Mouse (Mus musculus) MEL (cell line): ENCODE measurements around the gene Prkag1. TPM values are rescaled to one million over a fixed set of nuclear protein-coding genes. Genes with fewer than 3 reads are reported as not detected.

ENCODE experiments used
- DNase-seq: peaks from one replicate; pipeline ENCODE4 v3.0.0; 2011; ENCODE audit warnings: low read depth, low spot score
- H3K27ac ChIP-seq: 2 replicates; pipeline ENCODE4 v1.5.1; 2012; ENCODE audit warnings: low read depth, mild to moderate bottlenecking, control low read depth, low read length, moderate library complexity; ENCODE audit not compliant: control insufficient read depth
- H3K27me3 ChIP-seq, 2 experiments: fragments of 150-350 bp in 1 of 2; sonication (generic) in 1 of 2; 2 replicates each; pipeline ENCODE4 v1.6.1; 2012; ENCODE audit warnings: low read length in 2 of 2, mild to moderate bottlenecking in 2 of 2, improper control_type of control experiment in 1 of 2, moderate library complexity in 1 of 2; ENCODE audit not compliant: insufficient read depth in 2 of 2, control insufficient read depth in 1 of 2
- H3K36me3 ChIP-seq, 2 experiments: 2 replicates each; pipeline ENCODE4 v1.6.1; 2012 to 2014; ENCODE audit warnings: low read length in 2 of 2, improper control_type of control experiment in 1 of 2, inconsistent platforms in 1 of 2, mild to moderate bottlenecking in 1 of 2; ENCODE audit not compliant: insufficient read depth in 2 of 2, control insufficient read depth in 1 of 2
- H3K4me1 ChIP-seq, 2 experiments: fragments of 150-350 bp in 1 of 2; sonication (generic) in 1 of 2; 2 replicates each; pipeline ENCODE4 v1.6.1; 2012; ENCODE audit warnings: low read length in 2 of 2, improper control_type of control experiment in 1 of 2, mild to moderate bottlenecking in 1 of 2; ENCODE audit not compliant: insufficient read depth in 2 of 2, control insufficient read depth in 1 of 2
- H3K4me3 ChIP-seq, 2 experiments: fragments of 150-350 bp in 1 of 2; sonication (generic) in 1 of 2; 2 replicates each; pipeline ENCODE4 v1.5.1; 2012; ENCODE audit warnings: low read depth in 2 of 2, low read length in 2 of 2, mild to moderate bottlenecking in 2 of 2, moderate library complexity in 2 of 2, control low read depth in 1 of 2, improper control_type of control experiment in 1 of 2; ENCODE audit not compliant: control insufficient read depth in 1 of 2, insufficient read depth in 1 of 2
- H3K79me2 ChIP-seq: 2 replicates; pipeline ENCODE4 v1.6.1; 2012; ENCODE audit warnings: mild to moderate bottlenecking, low read length, moderate library complexity; ENCODE audit not compliant: control insufficient read depth, poor library complexity, insufficient read depth
- H3K9ac ChIP-seq: 2 replicates; pipeline ENCODE4 v1.6.1; 2012; ENCODE audit warnings: low read depth, mild to moderate bottlenecking, control low read depth, low read length, moderate library complexity; ENCODE audit not compliant: control insufficient read depth, poor library complexity, severe bottlenecking
- H3K9me3 ChIP-seq: fragments of 150-350 bp; sonication (generic); replicated peaks from 2 replicates; pipeline ENCODE4 v1.6.1; 2012; ENCODE audit warnings: mild to moderate bottlenecking, low read length, improper control_type of control experiment, moderate library complexity; ENCODE audit not compliant: insufficient read depth
- CHD1 ChIP-seq: IDR thresholded peaks from 2 replicates; pipeline ENCODE4 v1.6.1; 2012; ENCODE audit warnings: low read depth, mild to moderate bottlenecking, inconsistent platforms, low read length, improper control_type of control experiment
- CHD2 ChIP-seq: IDR thresholded peaks from 2 replicates; pipeline ENCODE4 v1.6.1; 2011; ENCODE audit warnings: low read length, improper control_type of control experiment
- ELF1 ChIP-seq: IDR thresholded peaks from 2 replicates; pipeline ENCODE4 v1.6.1; 2014; ENCODE audit warnings: low read depth, mild to moderate bottlenecking, inconsistent platforms, low read length, improper control_type of control experiment, moderate library complexity
- ETS1 ChIP-seq: IDR thresholded peaks from 2 replicates; pipeline ENCODE4 v1.6.1; 2012; ENCODE audit warnings: low read depth, mild to moderate bottlenecking, inconsistent platforms, low read length, improper control_type of control experiment, moderate library complexity
- GABPA ChIP-seq: IDR thresholded peaks from 2 replicates; pipeline ENCODE4 v1.6.1; 2012; ENCODE audit warnings: low read depth, mild to moderate bottlenecking, inconsistent platforms, low read length, improper control_type of control experiment, moderate library complexity
- HCFC1 ChIP-seq: IDR thresholded peaks from 2 replicates; pipeline ENCODE4 v1.6.1; 2012; ENCODE audit warnings: low read depth, mild to moderate bottlenecking, inconsistent platforms, low read length, improper control_type of control experiment, moderate library complexity
- KAT2A ChIP-seq: conservative IDR thresholded peaks from 2 replicates; pipeline ENCODE4 v1.6.1; 2012; ENCODE audit warnings: low read depth, low read length, improper control_type of control experiment, inconsistent platforms
- MAX ChIP-seq: IDR thresholded peaks from 2 replicates; pipeline ENCODE4 v1.6.1; 2011; ENCODE audit warnings: low read length, improper control_type of control experiment
- MAZ ChIP-seq: IDR thresholded peaks from 2 replicates; pipeline ENCODE4 v1.6.1; 2012; ENCODE audit warnings: low read depth, mild to moderate bottlenecking, inconsistent platforms, low read length, improper control_type of control experiment
- MEF2A ChIP-seq: IDR thresholded peaks from 2 replicates; pipeline ENCODE4 v1.6.1; 2014; ENCODE audit warnings: low read depth, mild to moderate bottlenecking, inconsistent platforms, low read length, improper control_type of control experiment; ENCODE audit not compliant: poor library complexity, insufficient replicate concordance, severe bottlenecking; ENCODE audit errors: extremely low read depth
- MXI1 ChIP-seq: IDR thresholded peaks from 2 replicates; pipeline ENCODE4 v1.6.1; 2011; ENCODE audit warnings: mild to moderate bottlenecking, low read depth, low read length, improper control_type of control experiment
- MYC ChIP-seq: IDR thresholded peaks from 2 replicates; pipeline ENCODE4 v1.6.1; 2011; ENCODE audit warnings: low read depth, mild to moderate bottlenecking, low read length, improper control_type of control experiment, moderate library complexity
- NRF1 ChIP-seq: IDR thresholded peaks from 2 replicates; pipeline ENCODE4 v1.6.1; 2014; ENCODE audit warnings: low read depth, mild to moderate bottlenecking, inconsistent platforms, low read length, improper control_type of control experiment, moderate library complexity; ENCODE audit not compliant: poor library complexity, insufficient read depth, severe bottlenecking
- POLR2A ChIP-seq, 2 experiments: IDR thresholded peaks; 2 replicates each; pipeline ENCODE4 v1.6.1; 2011 to 2012; ENCODE audit warnings: low read length in 2 of 2, mild to moderate bottlenecking in 2 of 2, control low read depth in 1 of 2, improper control_type of control experiment in 1 of 2, low read depth in 1 of 2, moderate library complexity in 1 of 2; ENCODE audit not compliant: control insufficient read depth in 1 of 2, insufficient read depth in 1 of 2, poor library complexity in 1 of 2
- POLR2AphosphoS5 ChIP-seq: IDR thresholded peaks from 2 replicates; pipeline ENCODE4 v1.6.1; 2012; ENCODE audit warnings: low read depth, borderline replicate concordance, mild to moderate bottlenecking, inconsistent platforms, low read length, moderate library complexity, mixed read lengths
- RCOR1 ChIP-seq: IDR thresholded peaks from 2 replicates; pipeline ENCODE4 v1.6.1; 2012; ENCODE audit warnings: low read depth, mild to moderate bottlenecking, inconsistent platforms, low read length, improper control_type of control experiment
- SIN3A ChIP-seq: IDR thresholded peaks from 2 replicates; pipeline ENCODE4 v1.6.1; 2012; ENCODE audit warnings: low read length, improper control_type of control experiment, inconsistent platforms
- TAL1 ChIP-seq: IDR thresholded peaks from 2 replicates; pipeline ENCODE4 v1.6.1; 2012; ENCODE audit warnings: mild to moderate bottlenecking, inconsistent platforms, low read length, moderate library complexity, mixed read lengths
- UBTF ChIP-seq: IDR thresholded peaks from 2 replicates; pipeline ENCODE4 v1.6.1; 2012; ENCODE audit warnings: low read depth, mild to moderate bottlenecking, inconsistent platforms, low read length, improper control_type of control experiment, moderate library complexity, borderline replicate concordance; ENCODE audit not compliant: insufficient read depth
- USF1 ChIP-seq: IDR thresholded peaks from 2 replicates; pipeline ENCODE4 v1.6.1; 2014; ENCODE audit warnings: low read depth, mild to moderate bottlenecking, inconsistent platforms, low read length, improper control_type of control experiment, moderate library complexity
- ZMIZ1 ChIP-seq: IDR thresholded peaks from 2 replicates; pipeline ENCODE4 v1.6.1; 2012; ENCODE audit warnings: low read depth, mild to moderate bottlenecking, inconsistent platforms, low read length, improper control_type of control experiment, moderate library complexity
- ZNF384 ChIP-seq: IDR thresholded peaks from 2 replicates; pipeline ENCODE4 v1.6.1; 2012; ENCODE audit warnings: low read depth, mild to moderate bottlenecking, inconsistent platforms, low read length, improper control_type of control experiment
- polyA plus RNA-seq, 2 experiments: library from polyadenylated mRNA; stranded (reverse) in 1 of 2; unstranded in 1 of 2; fragments of >175 nt in 1 of 2; fragments of >200 nt in 1 of 2; gene quantifications; 2 replicates each; pipeline versions ENCODE4 v1.2.1 to v1.2.4; 2012; ENCODE audit warnings: low replicate concordance in 2 of 2, low read depth in 1 of 2; ENCODE audit not compliant: insufficient read length in 2 of 2, insufficient read depth in 1 of 2, missing spikeins in 1 of 2
- total RNA-seq: library from RNA; depleted of rRNA; stranded (reverse); fragments of 300-350 nt; gene quantifications from 2 replicates; pipeline ENCODE4 v1.2.3, GENCODE M21; 2012

Gene Prkag1
- total and polyA plus RNA-seq, 3 experiments: 122 to 348 (median 141) TPM

GRCm38 (mm10) chr15:98867321-98867720, 36.0 kb upstream of the Prkag1 start:
- Histone ChIP-seq H3K36me3 (peaks cover 17 to 18% of the 10 kb centered on the region in 2 experiments), H3K4me3 (peak overlapping the region; percentile 8 to 32; a peak in 3 of 4 replicates), H3K79me2 (peaks cover 64% of the 10 kb centered on the region), H3K9ac (peak overlapping the region; percentile 96), H3K27me3 (no peaks in the 10 kb centered on the region), H3K9me3 (no peaks in the 10 kb centered on the region), H3K4me1 (peaks cover 14 to 21% of the 10 kb centered on the region in 2 experiments), H3K27ac (peak overlapping the region; percentile 37)
- no peak for TF ChIP-seq UBTF
- peak; percentile 89 for TF ChIP-seq SIN3A
- no peak for TF ChIP-seq POLR2A (IDR thresholded peaks at IDR 0.05; ENCODE audit: control insufficient read depth in 1 of 2, insufficient read depth in 1 of 2, low read depth in 1 of 2, low read length in 2 of 2, poor library complexity in 1 of 2)
- no peak for TF ChIP-seq GABPA
- TF ChIP-seq MXI1: peak; percentile 71; the same call in 1 of the 2 replicates
- TF ChIP-seq CHD1: no peak
- TF ChIP-seq USF1: no peak
- no peak for TF ChIP-seq MEF2A
- no peak for TF ChIP-seq MAZ
- no peak for TF ChIP-seq RCOR1
- peak; percentile 100 for TF ChIP-seq HCFC1
- no peak for TF ChIP-seq ETS1
- TF ChIP-seq MYC: peak; percentile 84
- no peak for TF ChIP-seq TAL1
- no peak for TF ChIP-seq CHD2
- peak; percentile 87 for TF ChIP-seq NRF1
- TF ChIP-seq ZMIZ1: no peak
- no peak for TF ChIP-seq POLR2AphosphoS5
- peak; percentile 30 for TF ChIP-seq MAX
- peak; percentile 84 for TF ChIP-seq ELF1
- TF ChIP-seq ZNF384: no peak
- TF ChIP-seq KAT2A: peak; percentile 84
- peak; percentile 90 for DNase-seq
